Mouse (Mus musculus) CH12.LX (cell line): ENCODE measurements around the gene Aplf.

Experiments
- ELF1 ChIP-seq: IDR thresholded peaks from 2 replicates; pipeline ENCODE4 v1.6.1; 2014; ENCODE audit warnings: low read depth, mild to moderate bottlenecking, inconsistent platforms, low read length, improper control_type of control experiment
- ETS1 ChIP-seq: conservative IDR thresholded peaks from 2 replicates; pipeline ENCODE4 v1.6.1; 2012; ENCODE audit warnings: low read depth, mild to moderate bottlenecking, inconsistent platforms, low read length, improper control_type of control experiment, moderate library complexity
- POLR2A ChIP-seq: IDR thresholded peaks from 2 replicates; pipeline ENCODE4 v1.6.1; 2011; ENCODE audit warnings: low read depth, mild to moderate bottlenecking, improper control_type of control experiment, low read length
- RAD21 ChIP-seq: IDR thresholded peaks from 2 replicates; pipeline ENCODE4 v1.6.1; 2011; ENCODE audit warnings: low read depth, mild to moderate bottlenecking, low read length, improper control_type of control experiment, moderate library complexity
- RCOR1 ChIP-seq: conservative IDR thresholded peaks from 2 replicates; pipeline ENCODE4 v1.6.1; 2012; ENCODE audit warnings: low read depth, mild to moderate bottlenecking, inconsistent platforms, low read length, improper control_type of control experiment
- TBP ChIP-seq: conservative IDR thresholded peaks from 2 replicates; pipeline ENCODE4 v1.6.1; 2011; ENCODE audit warnings: low read depth, low read length, improper control_type of control experiment
- USF1 ChIP-seq: IDR thresholded peaks from 2 replicates; pipeline ENCODE4 v1.6.1; 2014; ENCODE audit warnings: low read depth, mild to moderate bottlenecking, inconsistent platforms, low read length, improper control_type of control experiment

GRCm38 (mm10) chr6:87712311-87712710 lies 40.3 kb upstream of the Aplf start:
- TF ChIP-seq USF1, result no peak
- TF ChIP-seq TBP, result no peak
- TF ChIP-seq ETS1, result no peak
- TF ChIP-seq POLR2A, result no peak
- TF ChIP-seq ELF1, result no peak
- TF ChIP-seq RAD21, result no peak
- TF ChIP-seq RCOR1, result no peak
